Mouse (Mus musculus) cerebellum, adult 9-10 months (tissue): ENCODE results near the gene Vmn1r219.
"Not testable (repeated sequence)": the region's sequence is repeated elsewhere in the genome, so short reads cannot be mapped to it uniquely, and the experiment has no call there.

Experiments
- DNase-seq: peaks from one replicate; pipeline ENCODE4 v3.0.0; 2022

The Vmn1r219 gene

DNA sequence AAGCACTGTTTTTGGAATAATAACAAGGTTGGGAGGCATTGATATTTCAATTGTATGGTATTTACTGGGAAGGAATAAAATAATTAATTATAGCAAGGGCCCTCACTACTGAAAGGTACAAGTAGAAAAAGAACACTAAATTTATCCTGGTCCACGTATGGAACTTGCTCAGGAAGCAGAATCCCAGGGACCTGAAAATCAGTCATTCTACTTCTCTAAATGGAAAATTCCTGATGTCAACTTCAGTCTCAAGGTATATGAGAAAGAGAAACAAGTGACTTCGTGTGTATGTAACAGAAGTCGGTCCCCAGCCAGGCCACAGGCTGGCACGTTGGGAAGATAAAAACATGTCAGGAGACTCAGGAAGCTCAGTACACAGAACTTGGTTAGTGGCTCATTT is at the start of gene Vmn1r219:
Vmn1r219 (plus strand) TSS at position 301 of the 400 bp plus-strand sequence.
- no peak for DNase-seq

DNA sequence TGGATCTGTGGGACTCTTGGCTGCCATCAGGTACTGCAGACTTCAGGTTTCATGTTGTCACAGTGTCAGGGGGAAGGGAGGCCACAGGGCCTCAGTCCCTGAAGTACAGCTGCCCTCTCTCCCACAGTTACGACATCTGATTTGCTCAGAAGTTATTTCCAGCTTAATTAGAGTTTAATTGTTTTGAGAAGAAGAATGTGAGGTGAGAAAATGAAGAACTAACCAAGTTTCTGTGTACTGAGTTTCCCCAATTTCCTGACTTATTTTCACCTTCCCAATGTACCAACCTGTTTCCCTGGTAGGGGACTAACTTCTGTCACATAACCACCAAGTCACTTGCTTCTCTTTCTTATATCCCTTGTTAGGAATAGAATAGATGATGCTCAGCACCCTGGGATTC is 41.0 kb upstream of the Vmn1r219 start, which contains the start of gene Vmn1r217:
Vmn1r217 (minus strand) TSS at position 101 of the 400 bp plus-strand sequence.
- not testable (repeated sequence) for DNase-seq

GRCm38 (mm10) chr13:23120611-23121010 is 38.5 kb upstream of the Vmn1r219 start:
- no peak for DNase-seq

GRCm38 (mm10) chr13:23133099-23133498 is 26.0 kb upstream of the Vmn1r219 start, which contains the start of gene Vmn1r218:
Gene Vmn1r218 (plus strand): TSS chr13:23133155.
- DNase-seq: no peak

DNA sequence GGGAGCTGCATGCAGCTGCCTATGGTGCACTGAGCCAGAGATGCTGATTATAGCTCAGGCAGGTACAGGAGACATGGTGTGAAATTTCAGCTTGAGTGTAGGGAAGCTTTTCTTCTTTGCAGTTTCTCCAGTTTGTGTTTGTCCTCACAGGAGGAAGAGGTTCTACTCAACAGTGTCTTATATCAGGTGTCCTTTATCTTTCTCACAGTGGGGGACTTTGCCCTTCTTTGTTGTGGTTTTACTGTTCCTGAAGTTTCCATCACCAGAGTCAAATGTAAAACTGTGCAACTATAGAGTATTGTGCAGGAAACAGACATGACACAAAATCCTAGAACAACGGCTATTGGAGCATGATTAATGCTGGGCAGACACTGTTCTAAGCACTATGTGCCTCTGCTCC is 25.6 kb upstream of the Vmn1r219 start:
- no peak for DNase-seq

GRCm38 (mm10) chr13:23138880-23139279 is 20.2 kb upstream of the Vmn1r219 start:
- no peak for DNase-seq

- DNase-seq: no peak
Observed at GRCm38 (mm10) chr13:23157848-23158247, 1.3 kb upstream of the Vmn1r219 start.

GRCm38 (mm10) chr13:23166471-23166870 is 7.4 kb downstream of the Vmn1r219 start:
- not testable (repeated sequence) for DNase-seq

DNA sequence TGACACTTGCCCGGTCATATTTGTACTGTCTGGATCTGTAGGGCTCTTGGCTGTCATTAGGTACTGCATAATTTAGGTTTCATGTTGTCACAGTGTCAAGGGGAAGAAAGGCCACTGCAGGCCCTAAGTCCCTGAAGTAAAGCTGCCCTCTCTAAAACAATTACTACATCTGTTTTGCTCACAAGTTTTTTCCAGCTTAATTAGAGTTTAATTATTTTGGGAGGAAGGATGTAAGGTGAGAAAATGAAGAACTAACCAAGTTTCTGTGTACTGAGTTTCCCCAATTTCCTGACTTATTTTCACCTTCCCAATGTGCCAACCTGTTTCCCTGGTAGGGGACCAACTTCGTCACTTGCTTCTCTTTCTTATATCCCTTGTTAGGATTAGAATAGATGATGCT is 28.8 kb downstream of the Vmn1r219 start, which contains the start of gene Vmn1r220:
Vmn1r220 (minus strand) TSS at position 101 of the 400 bp plus-strand sequence.
- no peak for DNase-seq

DNA sequence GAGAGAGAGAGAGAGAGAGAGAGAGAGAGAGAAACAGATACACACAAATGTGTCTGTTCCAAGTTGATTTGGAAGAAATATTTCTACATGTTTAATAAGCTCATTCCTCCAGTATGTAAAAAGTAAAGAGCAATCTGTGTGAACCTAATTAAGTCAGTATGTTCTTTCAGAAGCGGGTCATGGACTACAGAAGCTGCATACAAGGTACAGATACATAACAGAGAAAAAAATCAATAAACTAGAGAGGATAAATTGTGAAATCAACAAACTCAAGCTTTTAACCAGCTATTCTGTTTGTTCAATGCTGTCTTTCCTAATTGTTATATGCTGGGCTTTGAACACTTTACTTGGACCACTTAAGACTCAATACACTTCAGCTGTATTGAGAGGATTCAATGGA is 44.8 kb downstream of the Vmn1r219 start:
- not testable (repeated sequence) for DNase-seq

GRCm38 (mm10) chr13:23213827-23214226 is 54.7 kb downstream of the Vmn1r219 start, which contains the start of gene Vmn1r221:
Gene Vmn1r221 (plus strand): TSS chr13:23214127.
- DNase-seq: not testable (repeated sequence)
